Mouse (Mus musculus): Measurements from ENCODE around the gene Nr4a1.

The Nr4a1 gene

GRCm38 (mm10) chr15:101256463-101257206 lies 2.6 kb downstream of the Nr4a1 start:
- 81% methylated on average over 14 of the region's 14 CpGs for WGBS

- 52% methylated on average over 11 of the region's 11 CpGs for WGBS
Measured at GRCm38 (mm10) chr15:101258420-101258819, 4.4 kb downstream of the Nr4a1 start.

- WGBS: 81% methylated on average over 3 of the region's 3 CpGs
Measured at GRCm38 (mm10) chr15:101259922-101260321, 5.9 kb downstream of the Nr4a1 start.

GRCm38 (mm10) chr15:101260387-101260786 lies 6.3 kb downstream of the Nr4a1 start:
- WGBS: 28% methylated on average over 10 of the region's 10 CpGs

- WGBS: 37% methylated on average over 13 of the region's 13 CpGs
Measured at GRCm38 (mm10) chr15:101260874-101261622, 7.0 kb downstream of the Nr4a1 start.

GRCm38 (mm10) chr15:101262502-101262901 lies 8.4 kb downstream of the Nr4a1 start:
- WGBS: 67% methylated on average over 5 of the region's 5 CpGs

- WGBS: 2% methylated on average over 54 of the region's 57 CpGs
Measured at GRCm38 (mm10) chr15:101266132-101266963, 12.3 kb downstream of the Nr4a1 start.

GRCm38 (mm10) chr15:101267053-101268032 lies 13.3 kb downstream of the Nr4a1 start:
- WGBS: 3% methylated on average over 25 of the region's 25 CpGs

GRCm38 (mm10) chr15:101270101-101270820 lies 16.2 kb downstream of the Nr4a1 start:
- 75% methylated on average over 29 of the region's 29 CpGs for WGBS

GRCm38 (mm10) chr15:101271107-101271506 lies 17.0 kb downstream of the Nr4a1 start:
- 61% methylated on average over 3 of the region's 3 CpGs for WGBS

- WGBS: 51% methylated on average over 15 of the region's 15 CpGs
Measured at GRCm38 (mm10) chr15:101271513-101271912, 17.4 kb downstream of the Nr4a1 start.

GRCm38 (mm10) chr15:101274380-101274779 lies 20.3 kb downstream of the Nr4a1 start:
- WGBS: 50% methylated on average over 6 of the region's 6 CpGs

- WGBS: 51% methylated on average over 11 of the region's 11 CpGs
Measured at GRCm38 (mm10) chr15:101277351-101277899, 23.4 kb downstream of the Nr4a1 start.

GRCm38 (mm10) chr15:101278589-101278988 lies 24.5 kb downstream of the Nr4a1 start:
- WGBS: 71% methylated on average over 5 of the region's 5 CpGs

- 79% methylated on average over 12 of the region's 12 CpGs for WGBS
Measured at GRCm38 (mm10) chr15:101279430-101279999, 25.4 kb downstream of the Nr4a1 start.

- WGBS: 73% methylated on average over 5 of the region's 5 CpGs
Measured at GRCm38 (mm10) chr15:101282471-101282870, 28.4 kb downstream of the Nr4a1 start.

- under 1% methylated on average over 26 of the region's 26 CpGs for WGBS
Measured at GRCm38 (mm10) chr15:101283183-101283910, 29.3 kb downstream of the Nr4a1 start.

- WGBS: under 1% methylated on average over 61 of the region's 61 CpGs
Measured at GRCm38 (mm10) chr15:101283911-101284750, 30.1 kb downstream of the Nr4a1 start, which contains the start of gene Atg101. Atg101 (plus strand) TSS chr15:101284272.

Measured in cerebral cortex, adult 2 months (tissue).